Mouse (Mus musculus): ENCODE measurements around the gene Lrrtm1.

DNA sequence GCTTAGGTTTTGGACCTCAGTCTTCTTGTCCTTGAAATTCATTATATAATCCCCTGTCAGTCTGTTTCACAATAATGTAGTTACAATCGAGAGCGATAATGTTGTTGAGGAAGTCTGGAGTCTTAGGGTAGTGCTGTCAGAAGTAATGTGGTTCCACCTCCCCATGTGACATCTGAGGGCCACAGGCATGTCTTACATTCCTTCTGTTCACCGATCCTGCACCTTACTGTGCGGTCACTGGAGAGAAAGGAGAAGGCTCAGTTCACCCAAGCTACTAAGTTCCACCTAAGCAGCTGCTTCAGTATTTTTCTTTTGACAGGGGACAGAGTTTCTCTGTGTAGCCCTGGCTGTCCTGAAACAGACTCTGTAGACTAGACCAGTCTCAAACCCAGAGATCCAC is 13.9 kb downstream of the Lrrtm1 start:
- TF ChIP-seq ZNF384 (IDR thresholded peaks at IDR 0.05; ENCODE audit: low read depth, low read length), result no peak
- TF ChIP-seq ZC3H11A (IDR thresholded peaks at IDR 0.05; ENCODE audit: borderline replicate concordance, low read depth, low read length), result no peak
